Mouse (Mus musculus) testis, adult 2 months (tissue): Measurements from ENCODE around the gene Emc4.

Experiments used
- CTCF ChIP-seq: fragments of 200-500 bp; IDR thresholded peaks from 2 replicates; pipeline ENCODE4 v1.5.1; 2012; ENCODE audit warnings: low read depth, mild to moderate bottlenecking, inconsistent platforms, low read length, moderate library complexity; ENCODE audit not compliant: control insufficient read depth, insufficient read depth, insufficient replicate concordance
- POLR2A ChIP-seq: fragments of 200-500 bp; IDR thresholded peaks from 2 replicates; pipeline ENCODE4 v1.6.1; 2012; ENCODE audit warnings: low read depth, mild to moderate bottlenecking, inconsistent platforms, low read length, moderate library complexity; ENCODE audit not compliant: control insufficient read depth

- TF ChIP-seq POLR2A, result no peak
- no peak for TF ChIP-seq CTCF
Measured at GRCm38 (mm10) chr2:112392689-112393088, 24.9 kb upstream of the Emc4 start.
